Mouse (Mus musculus) intestine, embryonic 14.5 days (tissue): ENCODE data around the gene Ephx4. TPM values are rescaled to one million over a fixed set of nuclear protein-coding genes. Genes with fewer than 3 reads are reported as not detected.

Experiments
- ATAC-seq: fragments of 200-750 bp; cut with Nextera tagmentation; replicated peaks from 2 replicates; pipeline ENCODE4 v1.8.0; 2017; ENCODE audit warnings: low read depth, moderate number of reproducible peaks, moderate TSS enrichment, moderate library complexity; ENCODE audit not compliant: low FRiP score, low TSS enrichment
- DNase-seq: peaks from one replicate; pipeline ENCODE4 v3.0.0-alpha.2; 2018; ENCODE audit warnings: low spot score
- H3K27ac ChIP-seq: fragments of 300-500 bp; sonication (generic); 2 replicates; pipeline ENCODE4 v1.5.1; 2014; ENCODE audit warnings: low read depth, mild to moderate bottlenecking, control low read depth
- H3K27me3 ChIP-seq: fragments of 300-500 bp; sonication (generic); replicated peaks from 2 replicates; pipeline ENCODE4 v1.6.1; 2014; ENCODE audit warnings: low read length, control low read depth; ENCODE audit not compliant: control insufficient read depth, insufficient read depth
- H3K36me3 ChIP-seq: fragments of 300-500 bp; sonication (generic); 2 replicates; pipeline ENCODE4 v1.6.1; 2014; ENCODE audit warnings: low read length, control low read depth; ENCODE audit not compliant: control insufficient read depth, insufficient read depth
- H3K4me1 ChIP-seq: fragments of 300-500 bp; sonication (generic); replicated peaks from 2 replicates; pipeline ENCODE4 v1.6.1; 2014; ENCODE audit warnings: low read length, control low read depth, mixed read lengths; ENCODE audit not compliant: control insufficient read depth, insufficient read depth
- H3K4me2 ChIP-seq: fragments of 300-500 bp; sonication (generic); 2 replicates; pipeline ENCODE4 v1.6.1; 2014; ENCODE audit warnings: low read length
- H3K4me3 ChIP-seq: fragments of 300-500 bp; sonication (generic); 2 replicates; pipeline ENCODE4 v1.5.1; 2014; ENCODE audit warnings: low read depth, low read length, control low read depth, mixed read lengths
- H3K9ac ChIP-seq: fragments of 300-500 bp; sonication (generic); 2 replicates; pipeline ENCODE4 v1.6.1; 2014; ENCODE audit warnings: mild to moderate bottlenecking, low read length
- H3K9me3 ChIP-seq: fragments of 300-500 bp; sonication (generic); 2 replicates; pipeline ENCODE4 v1.6.1; 2016; ENCODE audit warnings: low read length, control low read depth; ENCODE audit not compliant: control insufficient read depth
- WGBS: fragments of 180-500 bp; shearing (Covaris S2); extraction: QIAGEN DNeasy Blood & Tissue Kit; methylation state at CpG from one replicate; pipeline ENCODE4 v1.1.7; 2014; 5-methylcytosine and 5-hydroxymethylcytosine counted together
- polyA plus RNA-seq: library from polyadenylated mRNA; unstranded; fragments of >200 nt; fragmentation: Nextera tagmentation; extraction: Ambion mirVana; gene quantifications from 2 replicates; pipeline ENCODE4 v1.2.1, GENCODE M21; 2014

Ephx4 gene
- polyA plus RNA-seq = 0.55 and 0.93 TPM in 2 replicates

GRCm38 (mm10) chr5:107402436-107402835 is at the start of gene Ephx4:
Gene Ephx4 (plus strand): TSS chr5:107402736.
- no peak for ATAC-seq
- Histone ChIP-seq H3K4me1 (no peaks in the 10 kb centered on the region), H3K36me3 (no peaks in the 10 kb centered on the region), H3K9me3 (no peaks in the 10 kb centered on the region), H3K27me3 (peaks cover 36% of the 10 kb centered on the region), H3K4me2 (peak within 1 kb of the TSS; percentile 99), H3K4me3 (peak within 1 kb of the TSS; percentile 56), H3K27ac (no peak within 1 kb of the TSS), H3K9ac (peak within 1 kb of the TSS; percentile 48)
- WGBS = 27% methylated on average over 5 of the region's 5 CpGs
- DNase-seq = peak; percentile 51

GRCm38 (mm10) chr5:107353981-107354380 is 48.6 kb upstream of the Ephx4 start:
- DNase-seq = no peak
- Histone ChIP-seq H3K36me3 (no peaks in the 10 kb centered on the region), H3K9me3 (no peaks in the 10 kb centered on the region), H3K4me3 (no peak overlapping the region), H3K27ac (no peak overlapping the region), H3K4me1 (no peaks in the 10 kb centered on the region; the same call in 1 of the 2 replicates), H3K27me3 (no peaks in the 10 kb centered on the region), H3K4me2 (no peak overlapping the region), H3K9ac (no peak overlapping the region)
- ATAC-seq = no peak
- WGBS = 74% methylated on average over 3 of the region's 3 CpGs

- WGBS = 67% methylated on average over 1 of the region's 1 CpGs
- ATAC-seq = no peak
These were observed 46.7 kb upstream of the Ephx4 start for GRCm38 (mm10) chr5:107355801-107356200.

GRCm38 (mm10) chr5:107357723-107358122 is 44.8 kb upstream of the Ephx4 start:
- H3K9ac ChIP-seq = no peak overlapping the region
- 89% methylated on average over 8 of the region's 8 CpGs for WGBS
- H3K9me3 ChIP-seq = no peaks in the 10 kb centered on the region
- DNase-seq = no peak
- H3K27ac ChIP-seq = no peak overlapping the region
- no peaks in the 10 kb centered on the region for H3K36me3 ChIP-seq
- no peaks in the 10 kb centered on the region for H3K27me3 ChIP-seq
- H3K4me2 ChIP-seq = no peak overlapping the region
- H3K4me1 ChIP-seq = peaks cover 6% of the 10 kb centered on the region; the same call in 1 of the 2 replicates
- no peak overlapping the region for H3K4me3 ChIP-seq
- no peak for ATAC-seq

More at GRCm38 (mm10) chr5:107355801-107356200, 46.7 kb upstream of the Ephx4 start:
- DNase-seq = no peak
- H3K4me2 ChIP-seq = no peak overlapping the region
- no peak overlapping the region for H3K4me3 ChIP-seq
- no peaks in the 10 kb centered on the region for H3K36me3 ChIP-seq
- no peaks in the 10 kb centered on the region for H3K9me3 ChIP-seq
- no peaks in the 10 kb centered on the region for H3K27me3 ChIP-seq
- peaks cover 6% of the 10 kb centered on the region; the same call in 1 of the 2 replicates for H3K4me1 ChIP-seq
- no peak overlapping the region for H3K27ac ChIP-seq
- H3K9ac ChIP-seq = no peak overlapping the region

- Histone ChIP-seq H3K9ac (peak overlapping the region; percentile 45), H3K27ac (peak overlapping the region; percentile 43), H3K4me3 (peak overlapping the region; percentile 48), H3K9me3 (no peaks in the 10 kb centered on the region), H3K36me3 (no peaks in the 10 kb centered on the region), H3K4me2 (peak overlapping the region; percentile 59), H3K4me1 (peaks cover 6% of the 10 kb centered on the region; the same call in 1 of the 2 replicates), H3K27me3 (no peaks in the 10 kb centered on the region)
- whole genome bisulfite sequencing = 0% methylated on average over 40 of the region's 40 CpGs
- ATAC-seq (peak; percentile 98), DNase-seq (peak; percentile 97)
These were observed 43.0 kb upstream of the Ephx4 start for GRCm38 (mm10) chr5:107359395-107360053.

GRCm38 (mm10) chr5:107360054-107360730 is 42.3 kb upstream of the Ephx4 start:
- Histone ChIP-seq H3K9me3 (no peaks in the 10 kb centered on the region), H3K4me1 (peaks cover 6% of the 10 kb centered on the region; the same call in 1 of the 2 replicates), H3K27ac (peak overlapping the region; percentile 43; the same call in 1 of the 2 replicates), H3K9ac (peak overlapping the region; percentile 45), H3K27me3 (no peaks in the 10 kb centered on the region), H3K4me2 (peak overlapping the region; percentile 59), H3K4me3 (peak overlapping the region; percentile 48), H3K36me3 (no peaks in the 10 kb centered on the region)
- DNase-seq = no peak
- ATAC-seq = no peak
- WGBS = 29% methylated on average over 9 of the region's 9 CpGs

GRCm38 (mm10) chr5:107370040-107370439 is 32.5 kb upstream of the Ephx4 start:
- peaks cover 4% of the 10 kb centered on the region; the same call in 1 of the 2 replicates for H3K36me3 ChIP-seq
- no peak overlapping the region for H3K4me3 ChIP-seq
- H3K27ac ChIP-seq = no peak overlapping the region
- WGBS = 80% methylated on average over 3 of the region's 3 CpGs
- H3K27me3 ChIP-seq = no peaks in the 10 kb centered on the region
- no peaks in the 10 kb centered on the region for H3K9me3 ChIP-seq
- no peak overlapping the region for H3K4me2 ChIP-seq
- H3K9ac ChIP-seq = no peak overlapping the region
- H3K4me1 ChIP-seq = no peaks in the 10 kb centered on the region
- DNase-seq (no peak), ATAC-seq (no peak)

GRCm38 (mm10) chr5:107371335-107371734 is 31.2 kb upstream of the Ephx4 start:
- Histone ChIP-seq H3K4me3 (no peak overlapping the region), H3K9me3 (no peaks in the 10 kb centered on the region), H3K36me3 (peaks cover 4% of the 10 kb centered on the region; the same call in 1 of the 2 replicates), H3K4me1 (no peaks in the 10 kb centered on the region), H3K27ac (no peak overlapping the region), H3K27me3 (no peaks in the 10 kb centered on the region), H3K4me2 (no peak overlapping the region), H3K9ac (no peak overlapping the region)
- DNase-seq = no peak
- WGBS = 84% methylated on average over 5 of the region's 5 CpGs
- ATAC-seq = no peak
